Mouse (Mus musculus) myocyte (in vitro differentiated cells): Measurements from ENCODE around the gene Lsmem1.

Source experiments
- POLR2AphosphoS2 ChIP-seq: IDR thresholded peaks from one replicate; pipeline ENCODE4 v1.6.1; 2011; ENCODE audit warnings: low read depth, control low read depth; ENCODE audit not compliant: insufficient read length
- TCF12 ChIP-seq: IDR thresholded peaks from one replicate; pipeline ENCODE4 v1.6.1; 2011; ENCODE audit warnings: mild to moderate bottlenecking, control low read depth; ENCODE audit not compliant: poor library complexity, insufficient read depth, severe bottlenecking

- TF ChIP-seq POLR2AphosphoS2 (no peak), TCF12 (no peak)
Measured at GRCm38 (mm10) chr12:40152353-40153069, 46.8 kb downstream of the Lsmem1 start.
